8 mouse cellular contexts compared by ENCODE assay signal in the genomic region with DNA sequence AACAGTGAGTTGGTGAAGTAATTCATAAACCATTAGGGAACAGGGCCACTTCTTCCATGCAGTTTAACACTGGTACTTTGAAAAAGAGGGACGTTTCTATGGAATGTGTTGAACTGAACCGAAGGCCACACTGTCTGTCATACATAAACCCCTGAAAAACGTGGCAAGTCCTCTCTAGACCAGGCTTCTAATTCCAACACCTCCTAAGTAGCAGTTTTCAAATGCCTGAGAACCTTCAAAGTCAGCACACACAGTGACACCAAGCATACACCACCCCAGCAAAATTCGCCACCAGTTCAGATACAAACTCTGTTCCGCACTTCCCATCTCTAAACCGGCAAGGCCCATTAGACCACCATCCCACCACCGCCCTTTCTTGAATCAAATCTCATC. TPM values are rescaled to one million over a fixed set of nuclear protein-coding genes. Genes with fewer than 3 reads are reported as not detected.
DNase-seq lines count a peak whose midpoint lies in the region; ATAC-seq and TF ChIP-seq lines count a peak whose summit lies in the region.

No protein-coding gene starts in this region.

- H3K9ac ChIP-seq in intestine, embryonic 14.5 days (ENCODE audit: low read length) = peak overlapping the region; percentile 91
- peak overlapping the region; percentile 92 for H3K9ac ChIP-seq in neural tube, embryonic 13.5 days

- peaks cover 7% of the 10 kb centered on the region for H3K4me1 ChIP-seq in lung, adult 2 months (ENCODE audit: control insufficient read depth, insufficient read depth, low read length)
- peaks cover 24% of the 10 kb centered on the region for H3K4me1 ChIP-seq in embryonic facial prominence, embryonic 10.5 days
- peaks cover 17% of the 10 kb centered on the region for H3K4me1 ChIP-seq in intestine, embryonic 14.5 days (replicated peaks; ENCODE audit: control insufficient read depth, insufficient read depth, low read length)
- H3K4me1 ChIP-seq in neural tube, embryonic 13.5 days (replicated peaks) = peaks cover 39% of the 10 kb centered on the region

- peak overlapping the region; percentile 94 for H3K27ac ChIP-seq in embryonic facial prominence, embryonic 10.5 days (replicated peaks)
- peak overlapping the region; percentile 93 for H3K27ac ChIP-seq in intestine, embryonic 14.5 days (ENCODE audit: low read depth)
- H3K27ac ChIP-seq in neural tube, embryonic 13.5 days (replicated peaks) = peak overlapping the region; percentile 98

- TF ChIP-seq POLR2A in lung, adult 2 months (IDR thresholded peaks at IDR 0.05; ENCODE audit: borderline replicate concordance, extremely low read depth, low read depth, low read length) = no peak

- H3K4me2 ChIP-seq in intestine, embryonic 14.5 days (ENCODE audit: low read length) = peak overlapping the region; percentile 81
- H3K4me2 ChIP-seq in neural tube, embryonic 13.5 days = peak overlapping the region; percentile 79

- WGBS in lung, adult 2 months = 3% methylated on average over 7 of the region's 7 CpGs
- 7% methylated on average over 7 of the region's 7 CpGs for WGBS in embryonic facial prominence, embryonic 10.5 days
- WGBS in intestine, embryonic 14.5 days = 3% methylated on average over 7 of the region's 7 CpGs
- WGBS in neural tube, embryonic 13.5 days = 6% methylated on average over 7 of the region's 7 CpGs

- H3K36me3 ChIP-seq in embryonic facial prominence, embryonic 10.5 days (replicated peaks) = peaks cover 39% of the 10 kb centered on the region
- peaks cover 30% of the 10 kb centered on the region for H3K36me3 ChIP-seq in intestine, embryonic 14.5 days (ENCODE audit: control insufficient read depth, insufficient read depth, low read length)
- peaks cover 23% of the 10 kb centered on the region for H3K36me3 ChIP-seq in neural tube, embryonic 13.5 days

- no peak for DNase-seq in lung, adult 2 months
- DNase-seq in lung, adult 18-20 months = no peak
- DNase-seq in embryonic facial prominence, embryonic 10.5 days (ENCODE audit: low spot score) = no peak
- no peak for DNase-seq in intestine, embryonic 14.5 days (ENCODE audit: low spot score)
- no peak for DNase-seq in right cerebral cortex, postnatal 4 days
- no peak for DNase-seq in left cerebral cortex, adult 9 months (ENCODE audit: low spot score in 2 of 2)
- DNase-seq in testis, postnatal 14 days (ENCODE audit: low spot score) = no peak

- no peaks in the 10 kb centered on the region for H3K9me3 ChIP-seq in embryonic facial prominence, embryonic 10.5 days
- H3K9me3 ChIP-seq in intestine, embryonic 14.5 days (ENCODE audit: control insufficient read depth, low read length) = no peaks in the 10 kb centered on the region
- no peaks in the 10 kb centered on the region for H3K9me3 ChIP-seq in neural tube, embryonic 13.5 days

- no peak for TF ChIP-seq CTCF in lung, adult 2 months (IDR thresholded peaks at IDR 0.05; ENCODE audit: insufficient read depth, low read length)

- no peaks in the 10 kb centered on the region for H3K27me3 ChIP-seq in embryonic facial prominence, embryonic 10.5 days (replicated peaks; ENCODE audit: low read depth, poor library complexity, severe bottlenecking)
- H3K27me3 ChIP-seq in intestine, embryonic 14.5 days (replicated peaks; ENCODE audit: control insufficient read depth, insufficient read depth, low read length) = no peaks in the 10 kb centered on the region
- H3K27me3 ChIP-seq in neural tube, embryonic 13.5 days = no peaks in the 10 kb centered on the region

- no peak for ATAC-seq in intestine, embryonic 14.5 days (replicated peaks; ENCODE audit: low FRiP score, low TSS enrichment, low read depth)
- ATAC-seq in neural tube, embryonic 13.5 days (ENCODE audit: low read depth) = no peak; the same call in 1 of the 2 replicates

- H3K4me3 ChIP-seq in lung, adult 2 months (replicated peaks; ENCODE audit: extremely low read depth, low read depth, low read length) = peak overlapping the region; percentile 99
- H3K4me3 ChIP-seq in embryonic facial prominence, embryonic 10.5 days = peak overlapping the region; percentile 72
- H3K4me3 ChIP-seq in intestine, embryonic 14.5 days (ENCODE audit: low read depth, low read length) = peak overlapping the region; percentile 96
- H3K4me3 ChIP-seq in neural tube, embryonic 13.5 days = peak overlapping the region; percentile 92

RNA-seq across cellular contexts. Expression of gene Lsm12, which starts 0.8 kb away (rescaled TPM):
- polyA plus RNA-seq in lung, adult 2 months (2012; rRNA removed) = 20.8 and 30.6 TPM in 2 replicates
- polyA plus RNA-seq in embryonic facial prominence, embryonic 10.5 days (2016; fragmentation: Nextera tagmentation; extraction: Ambion mirVana) = 145 and 155 TPM in 2 replicates
- polyA plus RNA-seq in intestine, embryonic 14.5 days (2014; fragmentation: Nextera tagmentation; extraction: Ambion mirVana) = 88.4 and 89.9 TPM in 2 replicates
- polyA plus RNA-seq in neural tube, embryonic 13.5 days (2015; fragmentation: Nextera tagmentation; extraction: Ambion mirVana) = 112 and 116 TPM in 2 replicates

RNA-seq across cellular contexts. Expression of gene G6pc3, which starts 5.2 kb away (rescaled TPM):
- polyA plus RNA-seq in lung, adult 2 months (2012; rRNA removed) = 74.4 and 82.5 TPM in 2 replicates
- polyA plus RNA-seq in embryonic facial prominence, embryonic 10.5 days (2016; fragmentation: Nextera tagmentation; extraction: Ambion mirVana) = 38.2 and 39.6 TPM in 2 replicates
- 36.0 and 37.4 TPM in 2 replicates for polyA plus RNA-seq in intestine, embryonic 14.5 days (2014; fragmentation: Nextera tagmentation; extraction: Ambion mirVana)
- 29.1 and 31.6 TPM in 2 replicates for polyA plus RNA-seq in neural tube, embryonic 13.5 days (2015; fragmentation: Nextera tagmentation; extraction: Ambion mirVana)

RNA-seq across cellular contexts. Expression of gene Tmem101, which starts 28.0 kb away (rescaled TPM):
- 20.5 and 26.7 TPM in 2 replicates for polyA plus RNA-seq in lung, adult 2 months (2012; rRNA removed)
- 35.0 and 38.0 TPM in 2 replicates for polyA plus RNA-seq in embryonic facial prominence, embryonic 10.5 days (2016; fragmentation: Nextera tagmentation; extraction: Ambion mirVana)
- polyA plus RNA-seq in intestine, embryonic 14.5 days (2014; fragmentation: Nextera tagmentation; extraction: Ambion mirVana) = 22.6 and 27.1 TPM in 2 replicates
- polyA plus RNA-seq in neural tube, embryonic 13.5 days (2015; fragmentation: Nextera tagmentation; extraction: Ambion mirVana) = 32.4 and 40.4 TPM in 2 replicates

RNA-seq across cellular contexts. Expression of gene Nags, which starts 38.9 kb away (rescaled TPM):
- polyA plus RNA-seq in lung, adult 2 months (2012; rRNA removed) = 0.41 and 0.72 TPM in 2 replicates
- not detected in 2 replicates for polyA plus RNA-seq in embryonic facial prominence, embryonic 10.5 days (2016; fragmentation: Nextera tagmentation; extraction: Ambion mirVana)
- polyA plus RNA-seq in intestine, embryonic 14.5 days (2014; fragmentation: Nextera tagmentation; extraction: Ambion mirVana) = 1.7 and 3.4 TPM in 2 replicates
- polyA plus RNA-seq in neural tube, embryonic 13.5 days (2015; fragmentation: Nextera tagmentation; extraction: Ambion mirVana) = not detected in 2 replicates

RNA-seq across cellular contexts. Expression of gene Hdac5, which starts 45.7 kb away (rescaled TPM):
- polyA plus RNA-seq in lung, adult 2 months (2012; rRNA removed) = 140 and 160 TPM in 2 replicates
- polyA plus RNA-seq in embryonic facial prominence, embryonic 10.5 days (2016; fragmentation: Nextera tagmentation; extraction: Ambion mirVana) = 49.6 and 52.9 TPM in 2 replicates
- polyA plus RNA-seq in intestine, embryonic 14.5 days (2014; fragmentation: Nextera tagmentation; extraction: Ambion mirVana) = 45.4 and 53.2 TPM in 2 replicates
- 84.4 and 88.7 TPM in 2 replicates for polyA plus RNA-seq in neural tube, embryonic 13.5 days (2015; fragmentation: Nextera tagmentation; extraction: Ambion mirVana)
